Mouse (Mus musculus): Measurements from ENCODE around the gene Olfr357. TPM values are rescaled to one million over a fixed set of nuclear protein-coding genes. Genes with fewer than 3 reads are reported as not detected.

Olfr357 gene
- not detected in 2 replicates for polyA plus RNA-seq (2014; fragmentation: Nextera tagmentation; extraction: Ambion mirVana)

DNA sequence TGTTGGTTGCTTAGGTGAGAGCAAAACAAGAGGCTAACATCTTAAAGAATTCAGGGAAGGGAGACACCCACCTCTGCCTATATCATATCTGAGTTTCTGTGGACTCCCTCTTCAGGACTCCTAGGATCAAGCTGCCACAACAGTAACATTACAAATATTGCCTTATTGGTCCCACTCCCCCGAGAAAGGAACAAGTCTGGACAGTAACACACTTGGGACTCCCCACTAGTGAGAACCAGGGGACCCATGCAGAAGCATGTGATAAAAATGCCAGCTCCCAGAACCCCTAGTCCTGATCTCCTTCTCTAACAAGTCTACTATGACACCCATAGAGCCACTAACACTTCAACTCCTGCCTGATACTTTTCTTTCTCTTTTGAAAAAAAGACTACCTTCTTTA lies at the start of gene Olfr357:
Gene Olfr357, plus strand, starts transcription at position 301 of the 400 bp plus-strand sequence.
- Histone ChIP-seq H3K9me3 (ENCODE audit: control insufficient read depth, low read length) (peaks cover 25% of the 10 kb centered on the region; the same call in 1 of the 2 replicates), H3K4me2 (replicated peaks) (no peak within 1 kb of the TSS), H3K27me3 (ENCODE audit: control insufficient read depth, insufficient read depth, low read length) (no peaks in the 10 kb centered on the region), H3K36me3 (replicated peaks; ENCODE audit: control insufficient read depth, insufficient read depth) (no peaks in the 10 kb centered on the region), H3K27ac (no peak within 1 kb of the TSS), H3K9ac (no peak within 1 kb of the TSS), H3K4me1 (replicated peaks; ENCODE audit: control insufficient read depth, insufficient read depth, low read length) (no peaks in the 10 kb centered on the region), H3K4me3 (replicated peaks; ENCODE audit: low read length) (no peak within 1 kb of the TSS)
- ATAC-seq (ENCODE audit: low FRiP score) (no peak), DNase-seq (ENCODE audit: low spot score) (no peak)
- 59% methylated on average over 1 of the region's 1 CpGs for WGBS

DNA sequence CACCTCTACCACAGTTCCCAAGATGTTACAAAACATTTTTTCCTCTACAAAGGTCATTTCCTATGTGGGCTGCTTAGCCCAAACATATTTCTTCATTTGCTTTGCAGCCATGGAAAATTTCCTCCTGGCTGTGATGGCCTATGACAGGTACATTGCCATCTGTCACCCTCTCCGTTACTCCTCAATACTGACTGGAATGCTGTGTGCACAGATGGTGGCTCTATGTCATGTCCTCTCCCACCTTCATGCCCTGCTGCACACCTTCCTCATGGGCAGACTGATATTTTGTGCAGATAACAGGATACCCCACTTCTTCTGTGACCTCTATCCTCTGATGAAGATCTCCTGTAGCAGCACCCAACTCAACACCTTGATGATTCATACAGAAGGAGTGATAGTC lies 3.4 kb downstream of the Olfr357 start:
- H3K27me3 ChIP-seq (ENCODE audit: control insufficient read depth, insufficient read depth, low read length), result no peaks in the 10 kb centered on the region
- H3K4me2 ChIP-seq (replicated peaks), result no peak overlapping the region
- WGBS, result 87% methylated on average over 1 of the region's 1 CpGs
- H3K9ac ChIP-seq, result no peak overlapping the region
- no peak overlapping the region for H3K4me3 ChIP-seq (replicated peaks; ENCODE audit: low read length)
- H3K4me1 ChIP-seq (replicated peaks; ENCODE audit: control insufficient read depth, insufficient read depth, low read length), result no peaks in the 10 kb centered on the region
- no peak for ATAC-seq (ENCODE audit: low FRiP score)
- no peaks in the 10 kb centered on the region for H3K36me3 ChIP-seq (replicated peaks; ENCODE audit: control insufficient read depth, insufficient read depth)
- no peak overlapping the region for H3K27ac ChIP-seq
- DNase-seq (ENCODE audit: low spot score), result no peak
- peaks cover 26% of the 10 kb centered on the region; the same call in 1 of the 2 replicates for H3K9me3 ChIP-seq (ENCODE audit: control insufficient read depth, low read length)

DNA sequence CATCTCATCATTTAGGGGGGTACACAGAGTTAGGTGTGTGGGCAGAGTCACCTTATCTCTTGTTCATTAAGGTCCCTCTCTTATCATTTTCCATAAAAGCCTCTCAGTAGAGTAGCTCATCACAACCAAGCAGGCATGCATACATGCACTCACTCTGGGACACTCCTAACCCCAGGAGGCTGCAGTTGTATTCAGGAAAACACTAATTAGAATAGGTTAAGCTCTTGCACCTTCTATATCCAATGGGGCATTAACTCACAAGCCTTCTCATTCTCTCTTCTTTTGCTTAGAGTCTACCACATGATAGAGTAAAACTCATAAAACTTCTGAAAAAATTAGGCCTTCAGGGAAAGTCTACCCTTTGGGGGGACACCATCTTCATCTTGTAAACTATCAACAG lies 15.6 kb downstream of the Olfr357 start, which contains the start of gene Olfr358:
Gene Olfr358, minus strand, starts transcription at position 101 of the 400 bp plus-strand sequence.
- H3K4me2 ChIP-seq (replicated peaks), result no peak within 1 kb of the TSS
- H3K4me1 ChIP-seq (replicated peaks; ENCODE audit: control insufficient read depth, insufficient read depth, low read length), result no peaks in the 10 kb centered on the region
- no peaks in the 10 kb centered on the region for H3K36me3 ChIP-seq (replicated peaks; ENCODE audit: control insufficient read depth, insufficient read depth)
- H3K9me3 ChIP-seq (ENCODE audit: control insufficient read depth, low read length), result peaks cover 21% of the 10 kb centered on the region; the same call in 1 of the 2 replicates
- H3K9ac ChIP-seq, result no peak within 1 kb of the TSS
- H3K4me3 ChIP-seq (replicated peaks; ENCODE audit: low read length), result no peak within 1 kb of the TSS
- DNase-seq (ENCODE audit: low spot score) (no peak), ATAC-seq (ENCODE audit: low FRiP score) (no peak)
- no peaks in the 10 kb centered on the region for H3K27me3 ChIP-seq (ENCODE audit: control insufficient read depth, insufficient read depth, low read length)
- H3K27ac ChIP-seq, result no peak within 1 kb of the TSS

Other genes starting within 250 kb of the Olfr357 start
- not detected in 2 replicates for gene Olfr348, start 209.6 kb upstream of the Olfr357 start, polyA plus RNA-seq (2014; fragmentation: Nextera tagmentation; extraction: Ambion mirVana)
- gene Olfr50, start 203.3 kb upstream of the Olfr357 start, polyA plus RNA-seq (2014; fragmentation: Nextera tagmentation; extraction: Ambion mirVana), result not detected in 2 replicates
- gene Olfr3, start 176.8 kb upstream of the Olfr357 start, polyA plus RNA-seq (2014; fragmentation: Nextera tagmentation; extraction: Ambion mirVana), result not detected in 2 replicates
- gene Olfr350, start 147.5 kb upstream of the Olfr357 start, polyA plus RNA-seq (2014; fragmentation: Nextera tagmentation; extraction: Ambion mirVana), result not detected in 2 replicates
- not detected in 2 replicates for gene Olfr351, start 131.2 kb upstream of the Olfr357 start, polyA plus RNA-seq (2014; fragmentation: Nextera tagmentation; extraction: Ambion mirVana)
- not detected in 2 replicates for gene Olfr352, start 125.4 kb upstream of the Olfr357 start, polyA plus RNA-seq (2014; fragmentation: Nextera tagmentation; extraction: Ambion mirVana)
- not detected in 2 replicates for gene Olfr353, start 100.9 kb upstream of the Olfr357 start, polyA plus RNA-seq (2014; fragmentation: Nextera tagmentation; extraction: Ambion mirVana)
- not detected in 2 replicates for gene Olfr354, start 88.1 kb upstream of the Olfr357 start, polyA plus RNA-seq (2014; fragmentation: Nextera tagmentation; extraction: Ambion mirVana)
- not detected in 2 replicates for gene Olfr355, start 64.9 kb upstream of the Olfr357 start, polyA plus RNA-seq (2014; fragmentation: Nextera tagmentation; extraction: Ambion mirVana)
- not detected in 2 replicates for gene Olfr356, start 56.7 kb upstream of the Olfr357 start, polyA plus RNA-seq (2014; fragmentation: Nextera tagmentation; extraction: Ambion mirVana)
- not detected in 2 replicates for gene Olfr358, start 15.5 kb downstream of the Olfr357 start, polyA plus RNA-seq (2014; fragmentation: Nextera tagmentation; extraction: Ambion mirVana)
- not detected in 2 replicates for gene Olfr360, start 71.9 kb downstream of the Olfr357 start, polyA plus RNA-seq (2014; fragmentation: Nextera tagmentation; extraction: Ambion mirVana)
- not detected in 2 replicates for gene Olfr361, start 95.5 kb downstream of the Olfr357 start, polyA plus RNA-seq (2014; fragmentation: Nextera tagmentation; extraction: Ambion mirVana)
- gene Olfr362, start 124.1 kb downstream of the Olfr357 start, polyA plus RNA-seq (2014; fragmentation: Nextera tagmentation; extraction: Ambion mirVana), result not detected in 2 replicates
- gene Olfr364-ps1, start 145.5 kb downstream of the Olfr357 start, polyA plus RNA-seq (2014; fragmentation: Nextera tagmentation; extraction: Ambion mirVana), result not detected in 2 replicates
- not detected in 2 replicates for gene Olfr365, start 194.4 kb downstream of the Olfr357 start, polyA plus RNA-seq (2014; fragmentation: Nextera tagmentation; extraction: Ambion mirVana)
- not detected in 2 replicates for gene Olfr366, start 217.7 kb downstream of the Olfr357 start, polyA plus RNA-seq (2014; fragmentation: Nextera tagmentation; extraction: Ambion mirVana)